Mouse (Mus musculus): Measurements from ENCODE around the gene Ccnb1. TPM values are rescaled to one million over a fixed set of nuclear protein-coding genes. Genes with fewer than 3 reads are reported as not detected.

Ccnb1 gene
- polyA plus RNA-seq, 1 experiment from 2014 or later: 419 TPM

Other genes starting within 250 kb of the Ccnb1 start
- 6.7 and 7.5 TPM in 2 replicates for gene Ocln, start 233.9 kb downstream of the Ccnb1 start, polyA plus RNA-seq (2014; fragmentation: Nextera tagmentation; extraction: Ambion mirVana)
- 5.6 TPM in 2 replicates for gene Marveld2, start 169.6 kb downstream of the Ccnb1 start, polyA plus RNA-seq (2014; fragmentation: Nextera tagmentation; extraction: Ambion mirVana)
- gene Ak6, start 135.6 kb downstream of the Ccnb1 start, polyA plus RNA-seq (2014; fragmentation: Nextera tagmentation; extraction: Ambion mirVana): 357 and 362 TPM in 2 replicates
- 32.3 and 38.8 TPM in 2 replicates for gene Rad17, start 135.5 kb downstream of the Ccnb1 start, polyA plus RNA-seq (2014; fragmentation: Nextera tagmentation; extraction: Ambion mirVana)
- gene Taf9, start 135.0 kb downstream of the Ccnb1 start, polyA plus RNA-seq (2014; fragmentation: Nextera tagmentation; extraction: Ambion mirVana): 20.2 and 25.7 TPM in 2 replicates
- 4.0 and 4.1 TPM in 2 replicates for gene Ccdc125, start 116.9 kb downstream of the Ccnb1 start, polyA plus RNA-seq (2014; fragmentation: Nextera tagmentation; extraction: Ambion mirVana)
- gene Cdk7, start 55.6 kb downstream of the Ccnb1 start, polyA plus RNA-seq (2014; fragmentation: Nextera tagmentation; extraction: Ambion mirVana): 91.1 and 91.3 TPM in 2 replicates
- 123 and 129 TPM in 2 replicates for gene Mrps36, start 41.9 kb downstream of the Ccnb1 start, polyA plus RNA-seq (2014; fragmentation: Nextera tagmentation; extraction: Ambion mirVana)
- gene Cenph, start 10.7 kb downstream of the Ccnb1 start, polyA plus RNA-seq (2014; fragmentation: Nextera tagmentation; extraction: Ambion mirVana): 72.1 and 74.2 TPM in 2 replicates
- gene Slc30a5, start 46.9 kb upstream of the Ccnb1 start, polyA plus RNA-seq (2014; fragmentation: Nextera tagmentation; extraction: Ambion mirVana): 53.7 and 62.0 TPM in 2 replicates